Mouse (Mus musculus) bone marrow macrophage, adult 2 months (primary cell): Measurements from ENCODE around the gene Tmem88.

Source experiments
- CTCF ChIP-seq: IDR thresholded peaks from 2 replicates; pipeline ENCODE4 v1.5.1; 2012; ENCODE audit warnings: low read depth, mild to moderate bottlenecking, low read length, moderate library complexity
- POLR2A ChIP-seq: IDR thresholded peaks from 2 replicates; pipeline ENCODE4 v1.6.1; 2012; ENCODE audit warnings: mild to moderate bottlenecking, low read depth, low read length, borderline replicate concordance

DNA sequence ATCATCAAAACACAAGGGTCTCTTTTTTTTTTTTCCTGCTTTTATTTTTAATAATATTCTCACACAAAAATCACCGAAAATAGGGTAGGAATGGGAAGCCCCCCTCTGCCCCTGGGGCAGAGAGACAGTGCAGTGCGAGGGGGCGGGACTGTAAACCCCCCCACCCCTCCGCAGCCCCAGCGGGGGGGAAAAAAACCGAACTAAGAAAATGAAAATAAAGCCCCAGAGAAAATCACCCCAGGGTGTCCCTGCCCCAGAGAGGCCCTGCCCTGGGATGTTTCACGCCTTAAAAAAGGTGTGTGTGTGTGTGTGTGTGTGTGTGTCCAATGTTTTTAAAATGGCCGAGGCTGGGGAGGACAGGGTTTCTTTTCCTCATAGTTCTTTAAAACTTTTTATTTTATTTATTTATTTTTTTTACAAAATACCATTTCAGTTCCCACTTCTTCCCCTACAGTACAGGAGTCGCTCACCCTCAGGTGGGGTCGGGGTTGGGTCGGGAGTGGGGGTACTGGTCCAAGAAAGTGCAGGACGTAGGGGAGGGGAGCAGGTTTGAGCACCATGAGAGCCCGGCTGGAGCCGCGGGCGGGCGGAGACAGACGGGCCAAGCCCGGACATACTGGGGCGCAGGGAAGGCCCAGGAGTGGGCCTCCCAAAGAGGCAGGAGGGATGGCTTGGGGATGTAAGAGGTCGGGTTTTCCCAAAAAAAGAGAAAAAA lies 609 bp upstream of the Tmem88 start:
- TF ChIP-seq POLR2A: no peak
- no peak for TF ChIP-seq CTCF
